Mouse (Mus musculus): ENCODE results near the gene Acsbg2.

Gene Acsbg2

DNA sequence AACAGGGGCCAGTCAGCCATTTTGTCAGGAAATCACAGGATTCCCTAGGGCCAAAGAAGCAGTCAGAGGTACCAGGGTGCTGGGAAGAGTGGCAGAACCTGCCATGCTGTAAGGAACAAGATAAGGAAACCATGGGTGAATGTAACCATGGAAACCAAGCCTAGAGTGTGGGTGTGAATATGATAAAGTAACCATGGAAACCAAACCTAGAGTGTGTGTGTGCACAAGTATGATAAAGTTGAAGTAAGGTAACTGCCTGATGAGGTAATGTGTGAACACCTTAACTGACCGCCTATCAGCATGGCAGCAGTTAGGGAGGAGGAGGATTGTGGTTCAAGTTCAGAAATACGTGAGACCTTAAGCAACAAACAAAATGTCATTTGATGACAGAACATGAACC is 47.5 kb downstream of the Acsbg2 start:
- no peak for DNase-seq (ENCODE audit: extremely low spot score, low read depth, low spot score)

DNA sequence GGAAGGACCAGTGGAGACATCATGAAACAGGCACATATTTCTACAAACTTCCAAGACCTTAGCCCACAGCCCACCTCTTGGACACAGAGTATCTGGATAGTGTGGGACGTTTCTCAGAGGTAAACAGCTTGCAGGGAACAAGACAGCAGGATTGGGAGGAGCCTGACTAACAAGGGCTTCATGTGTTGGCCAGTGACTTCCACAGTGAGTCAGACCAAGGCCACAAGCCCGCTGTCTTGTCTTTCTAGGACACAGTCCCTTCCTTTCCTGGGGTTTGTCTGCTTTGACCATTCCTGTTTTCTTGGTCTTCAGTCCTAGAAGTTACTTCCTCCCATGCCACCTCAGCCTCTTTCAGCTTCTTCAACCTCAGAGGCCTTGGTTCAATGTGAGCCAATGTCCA is 50.9 kb downstream of the Acsbg2 start:
- DNase-seq (ENCODE audit: extremely low spot score, low read depth, low spot score), result no peak

DNA sequence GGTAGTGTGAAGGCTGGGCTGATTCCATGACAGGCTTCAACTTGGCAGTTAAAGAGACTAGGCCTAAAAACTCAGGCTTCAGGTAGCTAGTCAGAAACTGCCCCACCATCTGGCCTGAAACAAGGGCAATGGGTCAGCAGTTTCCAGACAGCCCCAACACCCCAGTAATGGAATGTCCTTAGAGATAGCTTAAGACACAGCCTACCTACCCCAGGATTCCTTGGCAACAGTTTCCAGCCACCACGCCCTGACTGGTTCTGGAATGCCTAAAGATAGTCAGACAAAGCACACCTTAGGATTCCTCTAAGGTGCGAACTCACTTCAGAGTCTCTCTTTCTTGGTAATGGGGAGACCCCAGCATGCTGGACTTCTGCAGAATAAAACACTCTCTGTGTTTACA is 51.9 kb downstream of the Acsbg2 start:
- no peak for DNase-seq (ENCODE audit: extremely low spot score, low read depth, low spot score)

DNA sequence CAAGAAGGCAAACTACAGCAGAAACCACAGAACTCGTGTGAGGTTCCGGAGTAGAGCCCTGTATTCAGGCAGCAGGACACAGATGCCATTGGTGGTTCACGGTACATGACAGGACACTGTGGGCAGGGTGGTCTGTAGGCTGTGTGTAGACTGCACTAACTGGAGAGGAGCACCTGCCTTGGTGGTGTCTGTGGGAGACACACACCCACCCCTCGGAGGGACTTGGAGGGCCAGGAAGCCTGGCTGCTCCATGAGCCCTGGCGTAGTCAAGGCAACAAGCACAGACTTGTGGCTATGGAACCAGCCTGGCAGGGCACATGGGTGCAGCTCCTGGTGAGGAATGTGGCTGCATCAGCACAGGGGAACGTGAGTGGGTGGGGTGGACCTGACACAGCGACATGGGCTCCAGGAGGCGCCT is 54.5 kb downstream of the Acsbg2 start:
- DNase-seq (ENCODE audit: extremely low spot score, low read depth, low spot score), result no peak

DNA sequence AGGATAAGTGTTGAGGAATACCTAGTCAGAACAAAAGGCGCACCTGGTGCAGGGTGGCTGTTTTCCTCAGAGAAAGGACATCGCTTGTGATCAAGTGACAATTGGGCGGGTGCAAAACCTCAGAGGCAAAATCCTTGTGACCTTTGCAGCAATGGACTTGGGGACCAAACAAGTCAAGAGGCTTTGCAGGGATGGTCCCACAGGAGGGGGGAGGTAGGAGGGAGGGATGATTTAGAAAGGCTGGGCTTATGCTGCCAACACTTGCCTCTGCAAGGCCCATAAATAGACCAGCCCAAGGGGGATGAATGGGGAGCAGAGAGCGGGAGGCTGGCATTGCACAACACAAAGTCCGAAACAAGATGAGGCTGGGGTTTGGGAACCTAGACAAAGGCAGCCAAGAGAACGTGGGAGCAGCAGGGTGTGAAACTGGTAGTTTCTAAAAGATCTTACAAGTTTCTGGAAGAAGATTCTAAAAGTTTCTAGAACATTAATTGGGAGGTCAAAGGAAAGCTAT is 55.2 kb downstream of the Acsbg2 start:
- no peak for DNase-seq (ENCODE audit: extremely low spot score, low read depth, low spot score)

DNA sequence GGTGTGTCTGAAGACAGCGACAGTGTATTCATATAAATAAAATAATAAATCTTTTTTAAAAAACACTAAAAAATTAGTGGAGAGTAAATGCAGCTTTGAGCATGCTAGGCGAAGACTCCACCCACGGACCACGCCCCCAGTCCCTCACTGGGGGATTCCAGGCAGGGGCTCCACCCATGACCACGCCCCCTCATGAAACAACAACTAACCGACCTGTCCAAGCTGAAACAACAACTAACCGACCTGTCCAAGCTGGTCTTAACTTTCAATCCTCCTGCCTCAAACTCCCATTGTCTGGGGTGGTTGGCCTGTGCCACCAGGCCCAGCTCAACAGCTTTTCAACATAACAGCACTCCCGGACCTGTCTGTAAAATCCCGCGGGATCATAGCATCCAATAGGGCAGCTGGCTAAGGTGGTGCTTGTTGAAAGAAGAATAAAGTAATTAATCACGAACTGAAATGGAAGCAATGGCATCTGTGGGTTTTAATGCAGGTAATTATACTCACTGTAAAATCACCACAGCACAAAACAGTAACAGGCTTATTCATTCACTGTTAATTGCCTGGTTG is 56.1 kb downstream of the Acsbg2 start:
- no peak for DNase-seq (ENCODE audit: extremely low spot score, low read depth, low spot score)

DNA sequence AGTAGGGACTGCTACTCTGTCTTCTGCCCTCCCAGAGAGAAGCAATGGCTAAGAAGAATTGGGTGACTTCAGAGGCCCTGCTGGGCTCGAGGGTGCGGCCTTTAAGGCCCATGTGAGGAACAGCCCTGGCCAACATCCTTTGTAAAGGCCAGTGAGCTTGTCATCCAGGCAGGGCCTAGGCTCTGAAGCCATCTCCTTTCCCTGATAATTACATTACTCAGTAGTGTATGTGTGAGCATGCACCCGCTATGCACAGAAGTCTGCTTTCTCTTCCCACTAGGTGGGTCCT is 59.2 kb downstream of the Acsbg2 start:
- DNase-seq (ENCODE audit: extremely low spot score, low read depth, low spot score), result no peak

DNA sequence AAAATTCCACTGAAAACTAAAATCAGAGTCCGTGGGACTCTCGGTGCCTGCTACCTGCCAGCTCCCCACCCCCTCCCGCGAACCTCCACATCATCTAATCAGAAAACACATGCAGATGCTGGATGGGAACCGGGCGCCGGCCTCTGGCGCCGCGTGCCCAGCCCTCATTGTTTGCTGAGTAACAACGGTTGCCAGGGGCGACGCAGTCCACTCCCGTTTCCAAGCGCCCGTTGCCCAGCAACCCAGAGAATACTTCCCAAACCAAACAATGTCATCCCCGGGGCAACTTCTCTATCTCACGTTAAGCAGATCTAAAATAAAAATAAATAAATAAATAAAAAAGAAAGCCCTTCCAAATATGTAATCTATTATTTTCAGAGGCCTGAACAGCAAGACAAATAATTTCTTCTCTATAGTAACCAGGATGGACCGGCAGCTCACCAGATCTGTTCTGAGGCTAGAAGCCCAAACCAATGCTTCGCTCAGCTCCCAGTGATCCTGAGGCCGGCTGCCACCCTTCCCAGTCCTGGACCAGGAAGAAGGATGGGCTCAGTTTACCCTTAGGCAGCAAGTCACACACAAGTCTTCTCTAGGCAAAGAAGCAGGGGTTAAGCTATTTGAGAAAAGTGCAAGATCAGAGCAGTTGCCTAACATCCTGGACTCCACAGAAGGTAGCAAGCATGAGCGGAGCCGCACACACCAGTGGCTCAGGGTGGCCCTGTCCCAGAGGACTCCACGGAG is 59.8 kb downstream of the Acsbg2 start:
- DNase-seq (ENCODE audit: extremely low spot score, low read depth, low spot score), result peak; percentile 64

DNA sequence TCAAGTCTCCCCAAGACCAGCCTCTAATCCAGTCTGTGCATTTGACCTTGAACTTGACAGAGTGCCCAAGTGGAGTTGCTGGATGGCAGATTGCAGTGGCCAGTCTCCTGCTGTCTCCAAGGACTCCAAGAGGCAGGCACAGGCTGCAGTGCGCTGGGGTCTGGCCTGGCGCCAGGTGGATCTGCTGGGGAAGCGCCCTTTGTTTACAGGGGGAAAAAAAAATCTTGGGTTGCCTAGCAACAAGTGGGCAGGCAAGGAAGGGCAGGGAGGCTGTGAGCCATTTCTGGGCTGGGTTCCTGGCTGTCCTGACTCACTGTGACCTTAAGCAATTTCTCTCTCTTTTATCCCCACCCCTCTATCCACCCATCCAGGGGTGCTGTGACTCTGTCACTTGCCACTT is 64.0 kb downstream of the Acsbg2 start:
- DNase-seq (ENCODE audit: extremely low spot score, low read depth, low spot score), result no peak

DNA sequence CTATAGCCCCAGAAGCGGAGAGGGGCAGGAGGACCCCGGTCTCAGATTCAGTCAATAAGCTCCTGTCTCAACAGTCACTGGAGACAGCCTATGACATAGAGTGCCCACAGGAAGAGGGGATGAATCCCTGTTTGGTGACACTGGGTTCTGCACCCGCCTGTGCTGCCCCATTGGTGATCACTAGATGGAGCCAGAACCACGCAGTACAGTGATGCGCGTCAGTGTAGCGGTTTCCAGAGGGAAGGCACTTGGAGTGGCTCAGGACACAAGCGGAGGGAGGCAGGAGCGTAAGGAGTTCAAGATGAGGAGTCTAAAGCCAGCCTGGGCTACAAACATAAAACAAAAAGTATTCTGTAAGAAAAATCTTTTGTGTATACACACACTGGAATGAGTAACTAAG is 65.7 kb downstream of the Acsbg2 start:
- DNase-seq (ENCODE audit: extremely low spot score, low read depth, low spot score), result no peak

DNA sequence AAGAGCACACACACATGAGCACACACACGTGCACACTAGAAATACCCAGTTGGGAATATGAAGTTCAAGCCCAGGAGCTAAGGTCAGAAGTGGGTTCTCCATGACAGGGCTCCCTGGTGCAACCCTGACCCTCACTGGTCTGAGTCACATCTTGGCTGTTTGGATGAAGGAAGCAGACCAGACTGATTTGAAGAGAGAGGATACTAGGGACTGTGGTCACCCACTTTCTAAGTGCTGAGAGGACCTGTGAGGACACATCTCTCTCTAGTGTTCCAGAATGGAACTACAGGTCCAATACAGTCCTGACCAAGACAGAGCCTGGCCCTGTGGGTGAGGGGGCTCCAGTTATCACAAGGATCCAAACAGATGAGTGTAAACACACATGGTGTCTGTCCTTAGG is 68.5 kb downstream of the Acsbg2 start:
- no peak for DNase-seq (ENCODE audit: extremely low spot score, low read depth, low spot score)

DNA sequence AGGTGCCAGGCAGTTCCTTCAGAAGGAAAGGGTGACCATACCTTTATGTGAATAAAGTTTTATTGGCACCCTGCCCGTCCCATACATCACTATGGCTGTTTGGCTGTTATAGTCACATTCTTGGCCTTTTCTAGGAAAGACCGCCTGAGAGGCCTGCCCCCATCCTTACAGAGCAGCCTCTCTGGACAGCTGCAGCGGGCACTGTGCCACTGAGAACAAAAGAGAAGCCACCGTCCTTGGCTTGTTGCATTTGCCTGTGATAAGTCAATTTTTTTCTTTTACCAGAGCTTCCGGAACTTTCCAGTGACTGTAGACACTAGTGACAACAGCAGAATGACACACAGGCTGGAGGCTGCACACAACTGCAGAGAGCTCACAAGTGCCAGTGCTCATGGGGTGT is 69.3 kb downstream of the Acsbg2 start:
- no peak for DNase-seq (ENCODE audit: extremely low spot score, low read depth, low spot score)

DNA sequence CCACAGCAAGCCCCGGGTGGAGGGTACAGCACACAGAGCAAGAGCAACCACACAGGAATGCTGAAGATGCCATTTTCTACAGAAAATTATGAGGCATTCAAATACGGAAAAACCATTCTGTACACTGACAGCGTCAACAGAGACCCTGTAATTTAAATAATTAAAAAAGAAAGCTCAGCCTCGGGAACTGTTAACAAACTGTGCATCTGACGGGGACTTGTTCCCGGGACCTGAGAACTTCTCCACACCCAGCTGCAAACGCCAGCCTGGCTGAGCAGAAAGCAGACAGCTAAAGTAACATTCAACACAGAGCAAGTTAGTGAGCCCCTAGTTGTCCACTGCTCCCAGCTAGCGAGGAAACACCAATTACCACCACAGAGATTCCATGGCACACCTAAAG is 72.2 kb downstream of the Acsbg2 start:
- no peak for DNase-seq (ENCODE audit: extremely low spot score, low read depth, low spot score)

DNA sequence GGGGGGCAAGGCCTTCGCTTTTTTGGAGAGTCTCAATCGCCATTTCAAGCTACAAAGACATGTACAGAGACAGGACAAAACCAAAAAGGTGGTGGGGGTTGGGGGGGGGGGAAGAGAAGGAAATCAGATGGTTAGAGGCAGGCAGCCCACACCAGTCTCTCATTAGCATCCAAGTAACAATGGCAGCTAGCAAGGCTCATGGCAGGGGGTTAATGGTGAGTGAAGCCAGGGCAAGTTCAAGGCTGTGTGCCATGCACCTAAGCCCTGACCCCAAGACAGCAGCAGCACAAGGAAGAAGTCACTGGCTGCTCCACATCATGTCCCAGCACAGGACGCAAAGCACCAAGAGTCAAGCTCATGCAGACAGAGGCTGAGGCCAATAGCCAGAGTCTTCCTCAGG is 75.0 kb downstream of the Acsbg2 start:
- no peak for DNase-seq (ENCODE audit: extremely low spot score, low read depth, low spot score)

DNA sequence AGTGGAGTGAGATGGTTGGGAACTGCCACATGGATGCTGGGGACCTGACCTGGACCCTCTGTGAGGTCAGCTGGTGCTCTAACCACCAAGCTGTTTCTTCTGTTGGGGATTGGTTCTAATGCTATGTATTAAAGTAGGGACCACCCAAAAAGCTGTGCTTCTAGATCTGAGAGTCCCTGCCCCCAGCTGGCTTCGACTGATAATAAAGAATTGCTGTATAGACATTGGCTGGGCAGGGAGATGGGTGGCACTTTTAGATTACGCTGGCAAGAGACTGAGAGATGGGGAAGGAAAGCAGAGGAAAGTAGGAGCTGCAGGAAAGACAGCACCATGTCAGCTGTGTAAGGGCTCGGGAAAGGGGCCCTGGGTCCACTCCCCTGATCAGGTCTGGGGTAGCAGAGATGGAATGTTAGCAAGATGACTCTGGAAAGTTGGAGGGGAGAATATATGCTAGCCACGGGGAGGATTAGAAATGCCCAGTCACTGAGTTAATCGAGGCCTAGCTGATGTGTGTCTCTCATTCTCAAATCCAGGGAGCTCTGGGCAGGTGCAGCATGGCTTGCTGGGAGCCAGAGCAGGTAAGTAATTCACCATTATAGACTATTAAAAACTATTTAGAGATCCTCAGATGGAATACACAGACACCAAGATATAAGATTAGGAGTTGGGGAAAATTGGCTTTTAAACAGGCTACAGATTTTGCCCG is 80.5 kb downstream of the Acsbg2 start:
- DNase-seq (ENCODE audit: extremely low spot score, low read depth, low spot score), result no peak
